Mouse (Mus musculus) kidney, adult 2 months (tissue): ENCODE data around the gene Arf4. TPM values are rescaled to one million over a fixed set of nuclear protein-coding genes. Genes with fewer than 3 reads are reported as not detected.

ENCODE experiments used
- DNase-seq: peaks from one replicate; pipeline ENCODE4 v3.0.0; 2021
- H3K27ac ChIP-seq: fragments of 200-500 bp; 2 replicates; pipeline ENCODE4 v1.5.1; 2012; ENCODE audit warnings: low read depth, low read length, control low read depth, inconsistent platforms; ENCODE audit not compliant: insufficient read depth
- H3K27me3 ChIP-seq: fragments of 200-500 bp; replicated peaks from 2 replicates; pipeline ENCODE4 v1.6.1; 2012; ENCODE audit warnings: mild to moderate bottlenecking, moderate library complexity, low read length, inconsistent platforms; ENCODE audit not compliant: control insufficient read depth, insufficient read depth
- H3K36me3 ChIP-seq: fragments of 200-500 bp; 2 replicates; pipeline ENCODE4 v1.6.1; 2012; ENCODE audit warnings: mild to moderate bottlenecking, moderate library complexity, low read length, inconsistent platforms; ENCODE audit not compliant: control insufficient read depth, insufficient read depth
- H3K4me1 ChIP-seq: fragments of 200-500 bp; 2 replicates; pipeline ENCODE4 v1.6.1; 2011; ENCODE audit warnings: low read length; ENCODE audit not compliant: control insufficient read depth, insufficient read depth
- H3K4me3 ChIP-seq: fragments of 200-500 bp; 2 replicates; pipeline ENCODE4 v1.5.1; 2011; ENCODE audit warnings: mild to moderate bottlenecking, low read depth, low read length, control low read depth; ENCODE audit not compliant: insufficient read depth
- CTCF ChIP-seq: fragments of 200-500 bp; conservative IDR thresholded peaks from 2 replicates; pipeline ENCODE4 v1.5.1; 2011; ENCODE audit warnings: low read depth, mild to moderate bottlenecking, control low read depth, low read length, moderate library complexity, mixed read lengths; ENCODE audit not compliant: insufficient read depth, insufficient read length
- POLR2A ChIP-seq: fragments of 200-500 bp; IDR thresholded peaks from one replicate; pipeline ENCODE4 v1.6.1; 2011; ENCODE audit warnings: low read depth, low read length, control low read depth
- WGBS: fragments of 180-500 bp; shearing (Covaris S2); methylation state at CpG from one replicate; pipeline ENCODE4 v1.1.7; 2018; 5-methylcytosine and 5-hydroxymethylcytosine counted together
- polyA plus RNA-seq: library from polyadenylated mRNA; depleted of rRNA; stranded (reverse); fragments of >200 nt; gene quantifications from 2 replicates; pipeline ENCODE4 v1.2.3, GENCODE M21; 2012

Arf4 gene
- polyA plus RNA-seq, 1 experiment: 96.1 TPM

DNA sequence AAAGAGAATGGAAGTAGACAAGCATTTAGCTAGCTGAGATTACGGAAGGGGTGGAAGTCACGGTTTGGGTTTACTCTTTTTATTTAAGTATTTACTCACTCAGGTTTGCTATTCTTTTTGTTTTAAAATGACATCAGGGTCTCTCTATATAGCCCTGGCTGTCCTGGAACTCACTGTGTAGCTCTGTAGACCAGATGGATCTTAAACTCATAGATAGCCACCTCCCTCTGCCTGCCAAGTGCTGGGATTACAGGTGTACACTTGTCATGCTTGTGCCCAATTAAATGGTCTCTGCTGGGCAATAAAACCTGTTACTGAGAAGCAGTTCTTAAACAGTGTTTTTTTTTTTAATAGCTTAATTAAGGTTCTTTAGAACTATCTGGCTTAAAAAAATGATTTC, 2.1 kb downstream of the Arf4 start:
- DNase-seq: peak; percentile 38
- H3K4me1 ChIP-seq: peaks cover 7% of the 10 kb centered on the region; the same call in 1 of the 2 replicates
- H3K27me3 ChIP-seq: no peaks in the 10 kb centered on the region
- H3K36me3 ChIP-seq: no peaks in the 10 kb centered on the region
- 18% methylated on average over 2 of the region's 2 CpGs for WGBS
- TF ChIP-seq POLR2A (no peak), CTCF (peak; percentile 33)
- peak overlapping the region; percentile 20; the same call in 1 of the 2 replicates for H3K4me3 ChIP-seq
- H3K27ac ChIP-seq: no peak overlapping the region

DNA sequence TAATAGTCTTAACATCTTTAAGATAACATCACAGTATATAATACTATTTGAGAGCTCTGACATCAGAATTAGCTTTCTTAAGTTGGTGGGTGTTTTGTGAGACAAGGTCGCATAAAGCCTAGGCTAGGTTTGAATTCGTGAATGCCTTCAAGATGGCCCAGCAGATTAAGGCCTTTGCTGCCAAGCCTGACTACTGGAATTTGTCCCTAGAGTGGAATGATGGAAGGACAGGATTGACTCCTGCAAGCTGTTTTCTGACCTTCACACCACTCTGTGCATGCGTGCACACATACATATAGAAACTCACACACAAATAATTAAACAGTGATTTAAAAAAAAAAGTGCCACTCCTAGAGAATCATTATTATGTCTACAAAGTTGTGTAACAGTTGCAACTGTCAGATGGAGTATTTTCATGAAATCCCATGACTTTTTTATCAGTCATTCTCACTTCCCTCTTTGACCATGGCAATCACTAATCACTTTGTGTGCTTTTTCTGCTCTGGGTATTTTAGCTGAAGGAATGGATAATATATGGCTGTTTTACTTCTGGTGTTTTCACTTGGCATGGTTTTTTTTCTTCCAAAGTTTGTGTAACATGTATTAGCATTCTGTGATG, 5.2 kb downstream of the Arf4 start:
- DNase-seq: peak; percentile 35
- Histone ChIP-seq H3K27ac (no peak overlapping the region), H3K4me3 (no peak overlapping the region), H3K27me3 (no peaks in the 10 kb centered on the region), H3K36me3 (no peaks in the 10 kb centered on the region; the same call in 1 of the 2 replicates), H3K4me1 (peaks cover 4% of the 10 kb centered on the region; the same call in 1 of the 2 replicates)
- TF ChIP-seq CTCF: no peak
- no peak for TF ChIP-seq POLR2A
- WGBS: 37% methylated on average over 3 of the region's 3 CpGs

DNA sequence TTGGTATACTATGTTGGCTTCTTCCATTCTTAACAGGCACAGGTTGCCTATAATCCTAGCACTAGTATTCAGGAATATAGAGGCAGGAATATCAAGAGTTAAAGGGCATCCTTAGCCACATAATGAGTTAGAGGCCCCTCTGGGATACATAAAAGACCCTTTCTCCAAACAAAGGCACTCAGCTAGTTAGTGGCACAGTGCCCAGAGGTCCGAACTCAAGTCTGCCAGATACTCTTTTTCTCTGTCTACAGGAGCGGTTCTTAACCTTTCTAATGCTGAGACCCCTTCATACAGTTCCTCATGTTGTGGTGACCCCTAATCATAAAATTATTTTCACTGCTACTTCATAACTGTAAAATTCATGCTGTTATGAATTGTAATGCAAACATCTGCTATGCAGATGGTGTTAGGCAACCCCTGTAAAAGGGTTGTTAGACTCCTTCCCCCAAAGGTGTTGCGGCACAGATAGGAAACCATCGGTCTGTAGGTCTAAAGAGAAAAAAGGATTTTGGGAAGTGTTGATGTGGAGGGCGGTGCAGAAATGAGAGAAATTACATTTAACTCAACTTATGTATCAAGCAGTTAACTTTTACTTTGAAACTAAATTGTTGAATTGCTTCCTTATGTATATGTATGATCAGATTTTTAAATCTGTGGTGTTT, 8.2 kb downstream of the Arf4 start:
- H3K36me3 ChIP-seq: no peaks in the 10 kb centered on the region; the same call in 1 of the 2 replicates
- H3K27ac ChIP-seq: no peak overlapping the region
- no peaks in the 10 kb centered on the region; the same call in 1 of the 2 replicates for H3K4me1 ChIP-seq
- H3K27me3 ChIP-seq: no peaks in the 10 kb centered on the region
- 68% methylated on average over 5 of the region's 5 CpGs for WGBS
- H3K4me3 ChIP-seq: no peak overlapping the region
- no peak for DNase-seq
- TF ChIP-seq CTCF (no peak), POLR2A (no peak)

DNA sequence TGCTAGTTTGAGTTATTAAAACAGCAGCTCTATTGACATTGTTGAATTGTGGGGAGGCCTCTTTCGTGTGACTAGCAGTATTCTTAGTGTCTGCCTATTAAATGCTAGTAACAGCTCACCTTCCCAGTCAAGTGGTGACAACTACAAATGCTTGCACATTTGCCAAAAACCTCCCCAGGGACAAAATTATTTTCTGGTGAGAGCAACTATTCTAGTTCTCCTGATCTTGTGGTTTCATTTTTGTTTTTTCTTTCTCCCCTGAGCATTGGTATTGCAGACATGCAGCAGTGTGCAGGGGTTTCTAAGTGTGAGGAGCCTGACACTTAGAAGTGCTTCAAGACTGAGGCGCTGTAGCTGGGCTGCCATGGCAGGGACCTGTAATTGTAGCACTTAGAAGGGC, 9.9 kb downstream of the Arf4 start:
- Histone ChIP-seq H3K4me3 (no peak overlapping the region), H3K36me3 (no peaks in the 10 kb centered on the region; the same call in 1 of the 2 replicates), H3K4me1 (no peaks in the 10 kb centered on the region; the same call in 1 of the 2 replicates), H3K27ac (no peak overlapping the region), H3K27me3 (no peaks in the 10 kb centered on the region)
- no peak for DNase-seq
- TF ChIP-seq CTCF (no peak), POLR2A (no peak)
- 68% methylated on average over 2 of the region's 2 CpGs for WGBS

DNA sequence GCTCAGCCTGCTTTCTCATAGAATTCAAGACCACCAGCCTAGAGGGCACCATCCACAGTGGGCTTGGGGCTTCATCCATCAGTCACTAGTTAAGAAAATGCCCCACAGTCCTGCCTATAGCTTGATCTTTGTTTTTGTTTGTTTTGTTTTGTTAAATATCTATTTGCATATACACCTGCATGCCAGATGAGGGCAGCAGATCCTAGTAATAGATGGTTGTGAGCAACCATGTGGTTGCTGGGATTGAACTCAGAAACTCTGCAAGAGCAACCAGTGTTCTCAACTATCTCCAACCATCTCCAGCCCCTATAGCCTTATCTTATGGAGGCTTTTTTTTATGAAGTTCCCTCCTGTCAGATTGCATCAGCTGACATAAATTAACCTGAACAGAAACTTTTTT, 14.0 kb downstream of the Arf4 start:
- no peak for DNase-seq
- TF ChIP-seq CTCF: 0 out of 2 replicates have a peak, but pooled peaks have one; percentile 17
- TF ChIP-seq POLR2A: no peak
- H3K36me3 ChIP-seq: peaks cover 2% of the 10 kb centered on the region
- no peak overlapping the region for H3K27ac ChIP-seq
- no peaks in the 10 kb centered on the region for H3K27me3 ChIP-seq
- no peaks in the 10 kb centered on the region; the same call in 1 of the 2 replicates for H3K4me1 ChIP-seq
- no peak overlapping the region for H3K4me3 ChIP-seq

DNA sequence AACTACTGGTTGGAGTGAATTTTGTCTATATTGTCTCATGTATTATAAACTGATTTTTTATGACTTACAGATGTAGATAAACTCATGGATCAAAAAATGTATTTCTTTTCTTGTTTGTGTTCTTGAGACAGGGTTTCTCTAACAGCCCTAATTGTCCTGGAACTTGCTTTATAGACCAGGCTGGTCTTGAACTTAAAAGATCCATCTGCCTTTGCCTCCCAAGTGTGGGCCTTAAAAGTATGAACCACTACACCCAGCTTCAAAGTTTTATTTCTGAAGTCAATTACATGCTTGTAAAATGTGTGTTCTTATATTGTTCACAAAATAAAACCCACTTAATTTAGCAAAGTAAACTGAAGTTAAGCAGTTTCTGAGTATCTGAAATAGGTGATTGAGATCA, 20.3 kb downstream of the Arf4 start:
- Histone ChIP-seq H3K27me3 (no peaks in the 10 kb centered on the region), H3K36me3 (peaks cover 4% of the 10 kb centered on the region)
- no peak for DNase-seq

DNA sequence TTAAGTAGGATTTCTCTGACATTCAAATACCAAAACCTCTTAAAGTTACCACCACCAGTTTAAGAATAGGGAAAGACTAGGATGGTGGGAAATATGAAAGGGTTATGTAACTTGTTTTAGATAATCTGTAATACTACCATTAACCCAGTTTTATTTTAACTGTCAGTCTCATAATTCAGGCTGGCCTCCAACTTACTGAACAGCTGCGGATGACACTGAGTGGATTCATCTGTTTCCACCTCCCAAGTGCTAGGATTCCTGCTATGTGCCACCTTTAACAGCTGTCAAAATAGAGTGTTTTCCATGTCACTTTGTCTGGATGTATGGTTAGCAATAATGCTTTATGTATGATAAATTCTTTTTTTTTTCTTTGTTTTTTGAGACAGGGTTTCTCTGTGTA, 22.4 kb downstream of the Arf4 start:
- H3K27me3 ChIP-seq: no peaks in the 10 kb centered on the region
- no peak overlapping the region for H3K27ac ChIP-seq
- TF ChIP-seq POLR2A (no peak), CTCF (no peak)
- H3K4me3 ChIP-seq: no peak overlapping the region
- DNase-seq: no peak
- WGBS: 79% methylated on average over 1 of the region's 1 CpGs
- peaks cover 5% of the 10 kb centered on the region for H3K36me3 ChIP-seq
- H3K4me1 ChIP-seq: no peaks in the 10 kb centered on the region

More for the DNA sequence above, 20.3 kb downstream of the Arf4 start:
- no peak overlapping the region for H3K27ac ChIP-seq
- no peak overlapping the region for H3K4me3 ChIP-seq
- H3K4me1 ChIP-seq: no peaks in the 10 kb centered on the region
- TF ChIP-seq POLR2A: no peak
- no peak for TF ChIP-seq CTCF
